Mouse (Mus musculus): ENCODE data around the gene Pola2. TPM values are rescaled to one million over a fixed set of nuclear protein-coding genes. Genes with fewer than 3 reads are reported as not detected.
A peak's percentile ranks its signal among the peaks of the same experiment; 100 is the strongest.

The Pola2 gene
- polyA plus RNA-seq (2016; fragmentation: Nextera tagmentation; extraction: Ambion mirVana), result 76.8 and 80.4 TPM in 2 replicates

GRCm38 (mm10) chr19:5963883-5964562, at the start of gene Pola2:
Gene Pola2, minus strand, starts transcription at chr19:5964202.
- under 1% methylated on average over 50 of the region's 50 CpGs for WGBS
- H3K4me2 ChIP-seq, result peak within 1 kb of the TSS; percentile 83
- H3K27me3 ChIP-seq, result no peaks in the 10 kb centered on the region
- peak within 1 kb of the TSS; percentile 63 for H3K27ac ChIP-seq
- peak within 1 kb of the TSS; percentile 79 for H3K9ac ChIP-seq
- no peaks in the 10 kb centered on the region for H3K9me3 ChIP-seq
- peaks cover 27% of the 10 kb centered on the region for H3K4me1 ChIP-seq
- peaks cover 20% of the 10 kb centered on the region for H3K36me3 ChIP-seq (replicated peaks)
- peak; percentile 92 for ATAC-seq (ENCODE audit: low FRiP score)
- peak within 1 kb of the TSS; percentile 62 for H3K4me3 ChIP-seq (replicated peaks)

GRCm38 (mm10) chr19:6013691-6014090, 49.7 kb upstream of the Pola2 start:
- Histone ChIP-seq H3K9ac (no peak overlapping the region), H3K36me3 (replicated peaks) (no peaks in the 10 kb centered on the region), H3K4me2 (no peak overlapping the region), H3K4me1 (peaks cover 17% of the 10 kb centered on the region), H3K9me3 (no peaks in the 10 kb centered on the region), H3K27ac (no peak overlapping the region), H3K4me3 (replicated peaks) (no peak overlapping the region), H3K27me3 (peaks cover 55% of the 10 kb centered on the region)
- ATAC-seq (ENCODE audit: low FRiP score), result no peak
- WGBS, result 92% methylated on average over 10 of the region's 10 CpGs

- H3K9me3 ChIP-seq, result no peaks in the 10 kb centered on the region
- WGBS, result 62% methylated on average over 8 of the region's 8 CpGs
- no peak overlapping the region for H3K9ac ChIP-seq
- no peaks in the 10 kb centered on the region for H3K4me1 ChIP-seq
- H3K27me3 ChIP-seq, result peaks cover 16% of the 10 kb centered on the region
- H3K27ac ChIP-seq, result no peak overlapping the region
- H3K4me3 ChIP-seq (replicated peaks), result no peak overlapping the region
- no peaks in the 10 kb centered on the region for H3K36me3 ChIP-seq (replicated peaks)
- no peak overlapping the region for H3K4me2 ChIP-seq
- ATAC-seq (ENCODE audit: low FRiP score), result no peak
Measured at GRCm38 (mm10) chr19:6009137-6009536, 45.1 kb upstream of the Pola2 start.

GRCm38 (mm10) chr19:6007013-6007412, 43.0 kb upstream of the Pola2 start:
- Histone ChIP-seq H3K4me2 (no peak overlapping the region), H3K4me1 (no peaks in the 10 kb centered on the region), H3K36me3 (replicated peaks) (no peaks in the 10 kb centered on the region), H3K9ac (no peak overlapping the region), H3K4me3 (replicated peaks) (no peak overlapping the region), H3K9me3 (no peaks in the 10 kb centered on the region), H3K27ac (no peak overlapping the region), H3K27me3 (no peaks in the 10 kb centered on the region)
- no peak for ATAC-seq (ENCODE audit: low FRiP score)
- WGBS, result 90% methylated on average over 13 of the region's 13 CpGs

GRCm38 (mm10) chr19:6005541-6005940, 41.5 kb upstream of the Pola2 start:
- Histone ChIP-seq H3K4me1 (no peaks in the 10 kb centered on the region), H3K4me2 (no peak overlapping the region), H3K9ac (no peak overlapping the region), H3K27me3 (no peaks in the 10 kb centered on the region), H3K9me3 (no peaks in the 10 kb centered on the region), H3K36me3 (replicated peaks) (no peaks in the 10 kb centered on the region), H3K4me3 (replicated peaks) (no peak overlapping the region), H3K27ac (no peak overlapping the region)
- no peak for ATAC-seq (ENCODE audit: low FRiP score)
- WGBS, result 72% methylated on average over 11 of the region's 11 CpGs

GRCm38 (mm10) chr19:5999969-6000368, 36.0 kb upstream of the Pola2 start:
- ATAC-seq (ENCODE audit: low FRiP score), result no peak
- 84% methylated on average over 5 of the region's 5 CpGs for WGBS
- H3K9ac ChIP-seq, result no peak overlapping the region

GRCm38 (mm10) chr19:5998180-5998579, 34.2 kb upstream of the Pola2 start:
- H3K27ac ChIP-seq, result no peak overlapping the region
- ATAC-seq (ENCODE audit: low FRiP score), result no peak
- 79% methylated on average over 3 of the region's 3 CpGs for WGBS
- no peaks in the 10 kb centered on the region for H3K36me3 ChIP-seq (replicated peaks)
- no peaks in the 10 kb centered on the region for H3K9me3 ChIP-seq
- no peaks in the 10 kb centered on the region for H3K4me1 ChIP-seq
- no peak overlapping the region for H3K9ac ChIP-seq
- H3K4me2 ChIP-seq, result no peak overlapping the region
- H3K4me3 ChIP-seq (replicated peaks), result no peak overlapping the region
- H3K27me3 ChIP-seq, result no peaks in the 10 kb centered on the region

More at GRCm38 (mm10) chr19:5999969-6000368, 36.0 kb upstream of the Pola2 start:
- H3K4me2 ChIP-seq, result no peak overlapping the region
- no peak overlapping the region for H3K4me3 ChIP-seq (replicated peaks)
- H3K9me3 ChIP-seq, result no peaks in the 10 kb centered on the region
- no peaks in the 10 kb centered on the region for H3K4me1 ChIP-seq
- no peaks in the 10 kb centered on the region for H3K36me3 ChIP-seq (replicated peaks)
- no peak overlapping the region for H3K27ac ChIP-seq
- H3K27me3 ChIP-seq, result no peaks in the 10 kb centered on the region

GRCm38 (mm10) chr19:5994711-5995110, 30.7 kb upstream of the Pola2 start:
- Histone ChIP-seq H3K4me3 (replicated peaks) (no peak overlapping the region), H3K9me3 (no peaks in the 10 kb centered on the region), H3K36me3 (replicated peaks) (no peaks in the 10 kb centered on the region), H3K4me1 (no peaks in the 10 kb centered on the region), H3K4me2 (no peak overlapping the region), H3K27me3 (no peaks in the 10 kb centered on the region), H3K27ac (no peak overlapping the region), H3K9ac (no peak overlapping the region)
- WGBS, result 83% methylated on average over 14 of the region's 14 CpGs
- no peak for ATAC-seq (ENCODE audit: low FRiP score)

GRCm38 (mm10) chr19:5992012-5992411, 28.0 kb upstream of the Pola2 start:
- no peak overlapping the region for H3K9ac ChIP-seq
- no peak for ATAC-seq (ENCODE audit: low FRiP score)
- 88% methylated on average over 7 of the region's 7 CpGs for WGBS
- H3K4me1 ChIP-seq, result peaks cover 11% of the 10 kb centered on the region
- H3K4me3 ChIP-seq (replicated peaks), result no peak overlapping the region
- H3K36me3 ChIP-seq (replicated peaks), result no peaks in the 10 kb centered on the region
- no peaks in the 10 kb centered on the region for H3K27me3 ChIP-seq
- H3K27ac ChIP-seq, result no peak overlapping the region
- no peak overlapping the region for H3K4me2 ChIP-seq
- H3K9me3 ChIP-seq, result no peaks in the 10 kb centered on the region

- WGBS, result 84% methylated on average over 7 of the region's 7 CpGs
- Histone ChIP-seq H3K4me3 (replicated peaks) (no peak overlapping the region), H3K9ac (no peak overlapping the region; the same call in 1 of the 2 replicates), H3K27me3 (no peaks in the 10 kb centered on the region), H3K27ac (no peak overlapping the region), H3K4me2 (no peak overlapping the region), H3K36me3 (replicated peaks) (no peaks in the 10 kb centered on the region), H3K9me3 (no peaks in the 10 kb centered on the region), H3K4me1 (peaks cover 11% of the 10 kb centered on the region)
- no peak for ATAC-seq (ENCODE audit: low FRiP score)
Measured at GRCm38 (mm10) chr19:5991467-5991866, 27.5 kb upstream of the Pola2 start.

- H3K9ac ChIP-seq, result no peak overlapping the region
- H3K4me2 ChIP-seq, result no peak overlapping the region
- no peaks in the 10 kb centered on the region for H3K27me3 ChIP-seq
- no peaks in the 10 kb centered on the region for H3K36me3 ChIP-seq (replicated peaks)
- no peak overlapping the region for H3K4me3 ChIP-seq (replicated peaks)
- WGBS, result 47% methylated on average over 1 of the region's 1 CpGs
- no peaks in the 10 kb centered on the region for H3K9me3 ChIP-seq
- H3K27ac ChIP-seq, result no peak overlapping the region
- ATAC-seq (ENCODE audit: low FRiP score), result no peak
- H3K4me1 ChIP-seq, result peaks cover 11% of the 10 kb centered on the region
Measured at GRCm38 (mm10) chr19:5990921-5991320, 26.9 kb upstream of the Pola2 start.

GRCm38 (mm10) chr19:5990033-5990432, 26.0 kb upstream of the Pola2 start:
- no peak for ATAC-seq (ENCODE audit: low FRiP score)
- Histone ChIP-seq H3K27me3 (no peaks in the 10 kb centered on the region), H3K27ac (0 out of 2 replicates have a peak overlapping the region, but pooled peaks have one; percentile 5), H3K4me1 (peaks cover 11% of the 10 kb centered on the region), H3K4me2 (no peak overlapping the region), H3K9ac (no peak overlapping the region), H3K9me3 (no peaks in the 10 kb centered on the region), H3K4me3 (replicated peaks) (no peak overlapping the region), H3K36me3 (replicated peaks) (no peaks in the 10 kb centered on the region)
- WGBS, result 91% methylated on average over 12 of the region's 12 CpGs

GRCm38 (mm10) chr19:5989585-5989984, 25.6 kb upstream of the Pola2 start:
- H3K27me3 ChIP-seq, result no peaks in the 10 kb centered on the region
- no peak for ATAC-seq (ENCODE audit: low FRiP score)
- 78% methylated on average over 6 of the region's 6 CpGs for WGBS
- no peaks in the 10 kb centered on the region for H3K9me3 ChIP-seq
- no peak overlapping the region for H3K27ac ChIP-seq
- peaks cover 11% of the 10 kb centered on the region for H3K4me1 ChIP-seq
- no peak overlapping the region for H3K4me3 ChIP-seq (replicated peaks)
- no peak overlapping the region for H3K4me2 ChIP-seq
- no peak overlapping the region for H3K9ac ChIP-seq
- H3K36me3 ChIP-seq (replicated peaks), result no peaks in the 10 kb centered on the region
